Mouse (Mus musculus): ENCODE results near the gene Pitpnm3.

DNA sequence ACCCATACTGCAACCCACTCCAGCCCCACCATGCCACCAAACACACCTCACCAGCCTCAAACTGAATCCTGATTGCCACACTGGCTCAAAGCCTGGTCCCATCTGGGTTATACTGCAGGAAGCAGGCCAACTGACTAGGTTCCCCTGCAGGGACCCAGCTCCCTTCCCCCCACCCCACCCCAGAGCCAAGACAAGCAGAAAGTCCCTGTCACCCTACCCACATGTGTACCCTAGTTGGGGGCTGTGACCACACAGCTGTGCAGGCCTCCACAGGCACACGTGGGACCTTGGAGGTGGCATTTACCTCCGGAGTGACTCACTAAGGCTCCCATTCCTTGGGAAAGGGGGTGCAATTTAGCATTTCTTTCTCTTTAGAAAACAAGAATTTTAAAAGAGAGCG is 5.1 kb downstream of the Pitpnm3 start:
- TF ChIP-seq POLR2A (IDR thresholded peaks at IDR 0.05; ENCODE audit: low read depth, low read length) = no peak
- no peak for TF ChIP-seq CTCF (IDR thresholded peaks at IDR 0.05; ENCODE audit: borderline replicate concordance, insufficient read depth, low read length)
